Comparison of ENCODE assay signal across 22 mouse cellular contexts in genomic region chr7:55969415-55969814, GRCm38 (mm10). TPM values are rescaled to one million over a fixed set of nuclear protein-coding genes. Genes with fewer than 3 reads are reported as not detected.
DNase-seq lines count a peak whose midpoint lies in the region; ATAC-seq and TF ChIP-seq lines count a peak whose summit lies in the region.
"Had no signal": no experiment of that assay in that cellular context is flagged by ENCODE, and none has a peak within 500 bp of the region (broad histone marks: within the 10 kb centered on the region; RNA-seq: fewer than 3 reads in every experiment).

No protein-coding gene starts in this region.

- peak; percentile 84 for DNase-seq in heart, adult 11 months
- no peak for DNase-seq in heart, postnatal 36 days
- no peak for DNase-seq in CH12.LX (ENCODE audit: extremely low read depth)
- no peak for DNase-seq in midbrain, embryonic 11.5 days (ENCODE audit: low spot score, missing footprints)
- DNase-seq in urinary bladder, postnatal 25 days (ENCODE audit: low spot score) = no peak
- no peak for DNase-seq in embryo, embryonic 9.5 days (ENCODE audit: extremely low spot score)
- DNase-seq: adrenal gland, postnatal 14 days; cerebellum, adult 11 months; cerebellum, postnatal 36 days; gastrocnemius, adult 2 months; kidney, adult 8-10 months; kidney, postnatal 25 days; lung, postnatal 14 days; thymus, adult 2 months had no signal

- no peak for TF ChIP-seq POLR2A in CH12.LX (IDR thresholded peaks at IDR 0.05; ENCODE audit: low read depth, low read length)

- H3K36me3 ChIP-seq in CH12.LX (replicated peaks in 1 of 2; ENCODE audit: control insufficient read depth in 1 of 2, insufficient read depth in 1 of 2, low read length in 1 of 2) = no peaks in the 10 kb centered on the region
- H3K36me3 ChIP-seq in midbrain, embryonic 11.5 days (ENCODE audit: control insufficient read depth, insufficient read depth, low read length) = no peaks in the 10 kb centered on the region
- H3K36me3 ChIP-seq: limb, embryonic 15.5 days; midbrain, embryonic 15.5 days; stomach, embryonic 15.5 days had no signal

- dilution Hi-C loops in CH12.LX (cut with MboI; ENCODE audit: extremely low pct_ligation_motif_present, extremely low pct_unique_long_range_greater_than_20kb, low sequenced_read_pairs) = no loop called here

- in situ Hi-C loops in CH12.LX (cut with MboI; ENCODE audit: low pct_ligation_motif_present, low pct_unique_long_range_greater_than_20kb, low sequenced_read_pairs) = no loop called here

- TF ChIP-seq EP300 in CH12.LX (IDR thresholded peaks at IDR 0.05; ENCODE audit: low read length) = no peak

- H3K27me3 ChIP-seq in CH12.LX (replicated peaks) = no peaks in the 10 kb centered on the region
- no peaks in the 10 kb centered on the region for H3K27me3 ChIP-seq in midbrain, embryonic 11.5 days (ENCODE audit: control insufficient read depth, insufficient read depth, low read length)
- H3K27me3 ChIP-seq: limb, embryonic 15.5 days; midbrain, embryonic 15.5 days; stomach, embryonic 15.5 days had no signal

- no peak overlapping the region for H3K27ac ChIP-seq in CH12.LX (ENCODE audit: insufficient read depth, low read depth)
- no peak overlapping the region for H3K27ac ChIP-seq in midbrain, embryonic 11.5 days (ENCODE audit: low read depth, low read length)
- H3K27ac ChIP-seq: gastrocnemius, adult 2 months; hindbrain, embryonic 10.5 days; limb, embryonic 15.5 days; midbrain, embryonic 15.5 days; stomach, embryonic 15.5 days had no signal

- ATAC-seq in granulocyte monocyte progenitor cell, adult 5-6 weeks (replicated peaks; ENCODE audit: poor library complexity, severe bottlenecking) = peak; percentile 46
- peak; percentile 54 for ATAC-seq in megakaryocyte, adult 5-6 weeks (ENCODE audit: poor library complexity, severe bottlenecking)
- no peak for ATAC-seq in midbrain, embryonic 11.5 days (ENCODE audit: low FRiP score)
- ATAC-seq: forebrain, embryonic 16.5 days; midbrain, embryonic 15.5 days had no signal

- no peak for TF ChIP-seq CTCF in CH12.LX (conservative IDR thresholded peaks at IDR 0.05 in 1 of 2, IDR thresholded peaks at IDR 0.05 in 1 of 2; ENCODE audit: low read depth in 2 of 2, low read length in 2 of 2)

- H3K79me2 ChIP-seq in CH12.LX (replicated peaks; ENCODE audit: control insufficient read depth, extremely low read depth, insufficient read depth, poor library complexity, severe bottlenecking) = no peaks in the 10 kb centered on the region

- H3K9ac ChIP-seq in CH12.LX (ENCODE audit: insufficient read depth, low read depth) = peak overlapping the region; percentile 97
- no peak overlapping the region for H3K9ac ChIP-seq in midbrain, embryonic 11.5 days (ENCODE audit: low read length)
- H3K9ac ChIP-seq: limb, embryonic 15.5 days; midbrain, embryonic 15.5 days; stomach, embryonic 15.5 days had no signal

- H3K4me3 ChIP-seq in CH12.LX (replicated peaks in 1 of 3; ENCODE audit: low read depth in 2 of 3, low read length in 2 of 3, poor library complexity in 1 of 3) = no peak overlapping the region
- H3K4me3 ChIP-seq in midbrain, embryonic 11.5 days (ENCODE audit: low read depth, low read length) = no peak overlapping the region
- H3K4me3 ChIP-seq: erythroblast, embryonic 14.5 days; hindbrain, embryonic 10.5 days; limb, embryonic 15.5 days; midbrain, embryonic 15.5 days; stomach, embryonic 15.5 days had no signal

- WGBS in midbrain, embryonic 11.5 days = 73% methylated on average over 1 of the region's 1 CpGs

- no peak for TF ChIP-seq RAD21 in CH12.LX (IDR thresholded peaks at IDR 0.05; ENCODE audit: low read depth, low read length)

- peaks cover 0 to 8% of the 10 kb centered on the region in 2 experiments; a peak in 2 of 4 replicates for H3K4me1 ChIP-seq in CH12.LX (ENCODE audit: control insufficient read depth in 1 of 2, insufficient read depth in 2 of 2)
- no peaks in the 10 kb centered on the region for H3K4me1 ChIP-seq in midbrain, embryonic 11.5 days (ENCODE audit: control insufficient read depth, insufficient read depth, low read length)
- H3K4me1 ChIP-seq: midbrain, embryonic 15.5 days; stomach, embryonic 15.5 days had no signal

- peak overlapping the region; percentile 79 for H3K4me2 ChIP-seq in CH12.LX (ENCODE audit: insufficient read depth, low read depth, poor library complexity, severe bottlenecking)
- no peak overlapping the region for H3K4me2 ChIP-seq in midbrain, embryonic 11.5 days
- H3K4me2 ChIP-seq: limb, embryonic 15.5 days; midbrain, embryonic 15.5 days; stomach, embryonic 15.5 days had no signal

- intact Hi-C loops in heart, postnatal 36 days (cut with DNase I) = no loop called here

- peaks cover 3% of the 10 kb centered on the region for H3K9me3 ChIP-seq in CH12.LX (replicated peaks; ENCODE audit: low read length)
- H3K9me3 ChIP-seq in midbrain, embryonic 11.5 days (ENCODE audit: control insufficient read depth, low read length) = no peaks in the 10 kb centered on the region
- H3K9me3 ChIP-seq: limb, embryonic 15.5 days; midbrain, embryonic 15.5 days; stomach, embryonic 15.5 days had no signal

TF ChIP-seq in CH12.LX, 34 proteins besides CTCF, POLR2A, EP300 and RAD21:
- TF ChIP-seq HCFC1 (IDR thresholded peaks at IDR 0.05; ENCODE audit: low read depth, low read length) (no peak), CHD1 (IDR thresholded peaks at IDR 0.05; ENCODE audit: low read depth, low read length) (no peak), MEF2A (IDR thresholded peaks at IDR 0.05; ENCODE audit: borderline replicate concordance, low read depth, low read length) (no peak), MAX (IDR thresholded peaks at IDR 0.05; ENCODE audit: low read length) (no peak), MYC (IDR thresholded peaks at IDR 0.05; ENCODE audit: low read depth, low read length) (no peak), KAT2A (IDR thresholded peaks at IDR 0.05; ENCODE audit: insufficient replicate concordance, low read length) (no peak), IRF4 (IDR thresholded peaks at IDR 0.05; ENCODE audit: low read depth, low read length) (no peak), CHD2 (IDR thresholded peaks at IDR 0.05; ENCODE audit: low read length) (no peak), ZMIZ1 (IDR thresholded peaks at IDR 0.05; ENCODE audit: low read depth, low read length) (no peak), TCF12 (IDR thresholded peaks at IDR 0.05; ENCODE audit: low read depth, low read length) (no peak), NELFE (IDR thresholded peaks at IDR 0.05; ENCODE audit: low read depth, low read length) (no peak)
TF ChIP-seq in CH12.LX: peak in this region for 0.

RNA-seq across cellular contexts. Expression of gene Nipa2, which starts 7.1 kb away (rescaled TPM):
- 10 to 100 TPM; 41.2 to 48.9 TPM for total RNA-seq in heart, postnatal 36 days (2021)
- total RNA-seq in CH12.LX (2012; rRNA removed) (24.4 and 34.0 TPM in 2 replicates), CH12.LX (2014; rRNA removed) (50.4 and 61.4 TPM in 2 replicates)
- 44.0 and 45.2 TPM in 2 replicates for polyA plus RNA-seq in CH12.LX (2012; ENCODE audit: insufficient read length, low read depth)
- total RNA-seq in granulocyte monocyte progenitor cell, adult 5-6 weeks (2014; fragmentation: Nextera tagmentation) = 31.2 and 34.3 TPM in 2 replicates
- 37.3 and 39.8 TPM in 2 replicates for total RNA-seq in granulocyte monocyte progenitor cell, adult 5-6 weeks (2017)
- 72.2 and 73.9 TPM in 2 replicates for total RNA-seq in megakaryocyte, adult 5-6 weeks (2015)
- total RNA-seq in megakaryocyte, adult 5-6 weeks (2017) = 46.5 and 48.2 TPM in 2 replicates
- 44.8 and 48.0 TPM in 2 replicates for polyA plus RNA-seq in midbrain, embryonic 11.5 days (2014; fragmentation: Nextera tagmentation; extraction: Ambion mirVana)

RNA-seq across cellular contexts. Expression of gene Nipa1, which starts 50.3 kb away (rescaled TPM):
- total RNA-seq in heart, postnatal 36 days (2021) = 1 to 10 TPM; 5.8 to 5.9 TPM
- total RNA-seq in CH12.LX (2012; rRNA removed) = 0.25 and 0.38 TPM in 2 replicates
- 0.86 and 1.0 TPM in 2 replicates for total RNA-seq in CH12.LX (2014; rRNA removed)
- polyA plus RNA-seq in CH12.LX (2012; ENCODE audit: insufficient read length, low read depth) = 0.96 and 1.3 TPM in 2 replicates
- 0.73 and 1.3 TPM in 2 replicates for total RNA-seq in granulocyte monocyte progenitor cell, adult 5-6 weeks (2014; fragmentation: Nextera tagmentation)
- 1.9 and 4.4 TPM in 2 replicates for total RNA-seq in granulocyte monocyte progenitor cell, adult 5-6 weeks (2017)
- 0.67 and 0.96 TPM in 2 replicates for total RNA-seq in megakaryocyte, adult 5-6 weeks (2015)
- 0.44 and 2.1 TPM in 2 replicates for total RNA-seq in megakaryocyte, adult 5-6 weeks (2017)
- polyA plus RNA-seq in midbrain, embryonic 11.5 days (2014; fragmentation: Nextera tagmentation; extraction: Ambion mirVana) = 10.2 and 10.9 TPM in 2 replicates
